In genomic region chr2:131491196-131491595, GRCm38 (mm10) we compare ENCODE assay signal across 2 mouse cellular contexts.
TF ChIP-seq lines count a peak whose summit lies in the region.

Smox (plus strand) TSS chr2:131491496.

TF ChIP-seq in CH12.LX, 34 proteins besides CTCF, POLR2A, EP300 and RAD21 (continued from another document):
- TF ChIP-seq ELF1 (IDR thresholded peaks at IDR 0.05; ENCODE audit: low read depth, low read length): no peak
TF ChIP-seq in CH12.LX: peak in this region for 0.

TF ChIP-seq in MEL, 35 proteins besides CTCF, POLR2A, EP300 and RAD21 (continued from another document):
- no peak for TF ChIP-seq UBTF (IDR thresholded peaks at IDR 0.05; ENCODE audit: borderline replicate concordance, insufficient read depth, low read depth, low read length)
TF ChIP-seq in MEL: peak in this region for 0.
